Mouse (Mus musculus) liver, adult (tissue): ENCODE results near the gene Dph2.

ENCODE experiments used
- GATA4 ChIP-seq: IDR thresholded peaks from 2 replicates; pipeline ENCODE4 v1.6.1; 2014; ENCODE audit warnings: mild to moderate bottlenecking, low read length; ENCODE audit not compliant: insufficient replicate concordance

The Dph2 gene

GRCm38 (mm10) chr4:117915489-117916105 is 23.8 kb upstream of the Dph2 start:
- no peak for TF ChIP-seq GATA4

GRCm38 (mm10) chr4:117914591-117915442 is 23.0 kb upstream of the Dph2 start, which contains the start of gene Ipo13:
Ipo13 (minus strand) TSS chr4:117914999.
- no peak; the same call in 1 of the 2 replicates for TF ChIP-seq GATA4

- no peak for TF ChIP-seq GATA4
Observed at GRCm38 (mm10) chr4:117914031-117914430, 22.2 kb upstream of the Dph2 start.

- no peak for TF ChIP-seq GATA4
Observed at GRCm38 (mm10) chr4:117913421-117913820, 21.6 kb upstream of the Dph2 start.

- no peak for TF ChIP-seq GATA4
Observed at GRCm38 (mm10) chr4:117912685-117913273, 20.9 kb upstream of the Dph2 start.

GRCm38 (mm10) chr4:117912131-117912561 is 20.3 kb upstream of the Dph2 start:
- no peak for TF ChIP-seq GATA4

GRCm38 (mm10) chr4:117908834-117909453 is 17.1 kb upstream of the Dph2 start:
- no peak for TF ChIP-seq GATA4

- TF ChIP-seq GATA4: no peak
Observed at GRCm38 (mm10) chr4:117906196-117906595, 14.4 kb upstream of the Dph2 start.

- no peak for TF ChIP-seq GATA4
Observed at GRCm38 (mm10) chr4:117904761-117905160, 12.9 kb upstream of the Dph2 start.

GRCm38 (mm10) chr4:117904094-117904493 is 12.3 kb upstream of the Dph2 start:
- TF ChIP-seq GATA4: no peak

- no peak for TF ChIP-seq GATA4
Observed at GRCm38 (mm10) chr4:117898111-117898510, 6.3 kb upstream of the Dph2 start.

- TF ChIP-seq GATA4: no peak
Observed at GRCm38 (mm10) chr4:117896031-117896430, 4.2 kb upstream of the Dph2 start.

GRCm38 (mm10) chr4:117895339-117895738 is 3.5 kb upstream of the Dph2 start:
- no peak for TF ChIP-seq GATA4

- TF ChIP-seq GATA4: no peak
Observed at GRCm38 (mm10) chr4:117894601-117895000, 2.8 kb upstream of the Dph2 start.

GRCm38 (mm10) chr4:117893376-117893775 is 1.5 kb upstream of the Dph2 start:
- TF ChIP-seq GATA4: no peak

GRCm38 (mm10) chr4:117890750-117891149 is 1.1 kb downstream of the Dph2 start:
- TF ChIP-seq GATA4: no peak

GRCm38 (mm10) chr4:117890031-117890430 is 1.8 kb downstream of the Dph2 start:
- no peak for TF ChIP-seq GATA4
